Mouse (Mus musculus) spleen, adult 2 months (tissue): ENCODE measurements around the gene Zbtb34.

ENCODE experiments used
- CTCF ChIP-seq: fragments of 200-500 bp; IDR thresholded peaks from 2 replicates; pipeline ENCODE4 v1.5.1; 2011; ENCODE audit warnings: mild to moderate bottlenecking, inconsistent platforms; ENCODE audit not compliant: insufficient read depth, insufficient read length, insufficient replicate concordance; ENCODE audit errors: extremely low read depth
- POLR2A ChIP-seq: fragments of 200-500 bp; IDR thresholded peaks from 2 replicates; pipeline ENCODE4 v1.6.1; 2011; ENCODE audit warnings: low read depth, low read length, inconsistent platforms

- TF ChIP-seq POLR2A (no peak), CTCF (no peak)
Measured at GRCm38 (mm10) chr2:33417454-33417853, 13.7 kb downstream of the Zbtb34 start.
